Mouse (Mus musculus) ES-Bruce4 (cell line): ENCODE results near the gene Tsc22d3. TPM values are rescaled to one million over a fixed set of nuclear protein-coding genes. Genes with fewer than 3 reads are reported as not detected.

Source experiments
- H3K27ac ChIP-seq: 2 replicates; pipeline ENCODE4 v1.5.1; 2012; ENCODE audit warnings: low read length, inconsistent platforms; ENCODE audit not compliant: insufficient read depth
- H3K27me3 ChIP-seq: 2 replicates; pipeline ENCODE4 v1.6.1; 2012; ENCODE audit warnings: mild to moderate bottlenecking, low read length, inconsistent platforms; ENCODE audit not compliant: control insufficient read depth, poor library complexity, insufficient read depth, severe bottlenecking
- H3K36me3 ChIP-seq: 2 replicates; pipeline ENCODE4 v1.6.1; 2012; ENCODE audit warnings: inconsistent platforms, mild to moderate bottlenecking, low read length, moderate library complexity; ENCODE audit not compliant: control insufficient read depth, poor library complexity, insufficient read depth, severe bottlenecking
- H3K4me1 ChIP-seq: one replicate; pipeline ENCODE4 v1.8.1; 2011; ENCODE audit warnings: low read length; ENCODE audit not compliant: control insufficient read depth, insufficient read depth
- H3K4me3 ChIP-seq: 2 replicates; pipeline ENCODE4 v1.5.1; 2011; ENCODE audit warnings: low read depth, mild to moderate bottlenecking, low read length
- H3K9ac ChIP-seq: 2 replicates; pipeline ENCODE4 v1.6.1; 2012; ENCODE audit warnings: low read depth, mild to moderate bottlenecking, inconsistent platforms; ENCODE audit not compliant: poor library complexity, severe bottlenecking
- H3K9me3 ChIP-seq: replicated peaks from 2 replicates; pipeline ENCODE4 v1.6.1; 2012; ENCODE audit warnings: mild to moderate bottlenecking, low read length, inconsistent platforms; ENCODE audit not compliant: control insufficient read depth, poor library complexity, insufficient read depth, severe bottlenecking
- CTCF ChIP-seq: IDR thresholded peaks from one replicate; pipeline ENCODE4 v1.8.1; 2011; ENCODE audit warnings: low read depth, low read length
- EP300 ChIP-seq: IDR thresholded peaks from 2 replicates; pipeline ENCODE4 v1.6.1; 2011; ENCODE audit warnings: low read depth, low read length; ENCODE audit not compliant: insufficient read depth
- POLR2A ChIP-seq: IDR thresholded peaks from one replicate; pipeline ENCODE4 v1.8.1; 2011; ENCODE audit warnings: low read length; ENCODE audit not compliant: insufficient read depth
- polyA plus RNA-seq: library from polyadenylated mRNA; stranded (reverse); fragments of >200 nt; gene quantifications from 2 replicates; pipeline ENCODE4 v1.2.4, GENCODE M21; 2011; ENCODE audit warnings: low read depth; ENCODE audit not compliant: missing spikeins, insufficient read depth, insufficient read length

The Tsc22d3 gene
- polyA plus RNA-seq, 1 experiment, result 7.6 TPM

GRCm38 (mm10) chrX:140493527-140494029, 106.9 kb downstream of the Tsc22d3 start:
- H3K27me3 ChIP-seq, result no peaks in the 10 kb centered on the region
- no peaks in the 10 kb centered on the region for H3K9me3 ChIP-seq
- no peaks in the 10 kb centered on the region for H3K36me3 ChIP-seq
- H3K4me3 ChIP-seq, result no peak overlapping the region
- TF ChIP-seq CTCF (no peak), POLR2A (no peak), EP300 (no peak)
- H3K27ac ChIP-seq, result no peak overlapping the region
- H3K9ac ChIP-seq, result no peak overlapping the region
- no peaks in the 10 kb centered on the region for H3K4me1 ChIP-seq

- H3K4me3 ChIP-seq, result no peak overlapping the region
- H3K9ac ChIP-seq, result no peak overlapping the region
- H3K9me3 ChIP-seq, result no peaks in the 10 kb centered on the region
- H3K4me1 ChIP-seq, result no peaks in the 10 kb centered on the region
- no peaks in the 10 kb centered on the region for H3K36me3 ChIP-seq
- H3K27ac ChIP-seq, result no peak overlapping the region
- no peak for TF ChIP-seq CTCF
- no peaks in the 10 kb centered on the region for H3K27me3 ChIP-seq
Measured at GRCm38 (mm10) chrX:140491884-140492571, 108.4 kb downstream of the Tsc22d3 start.

GRCm38 (mm10) chrX:140490203-140490602, 110.3 kb downstream of the Tsc22d3 start:
- Histone ChIP-seq H3K4me1 (no peaks in the 10 kb centered on the region), H3K9ac (no peak overlapping the region), H3K9me3 (no peaks in the 10 kb centered on the region), H3K27ac (no peak overlapping the region), H3K36me3 (no peaks in the 10 kb centered on the region), H3K27me3 (no peaks in the 10 kb centered on the region), H3K4me3 (no peak overlapping the region)
- no peak for TF ChIP-seq EP300
- TF ChIP-seq POLR2A, result no peak
- TF ChIP-seq CTCF, result no peak

Other genes with a start within 250 kb of the Tsc22d3 start
- 121 TPM in 2 replicates for gene Prps1, start 144.0 kb downstream of the Tsc22d3 start, polyA plus RNA-seq
- gene Mid2, start 63.9 kb upstream of the Tsc22d3 start, polyA plus RNA-seq, result 2.0 and 2.8 TPM in 2 replicates
- 0.28 TPM in 1 of 2 replicates, not detected in the other for gene Tex13b, start 212.8 kb upstream of the Tsc22d3 start, polyA plus RNA-seq